Mouse (Mus musculus): Measurements from ENCODE around the gene Rad51ap1. TPM values are rescaled to one million over a fixed set of nuclear protein-coding genes. Genes with fewer than 3 reads are reported as not detected.

Rad51ap1 gene
- polyA plus RNA-seq (2015; fragmentation: Nextera tagmentation; extraction: Ambion mirVana): 14.2 and 14.6 TPM in 2 replicates

- H3K36me3 ChIP-seq (replicated peaks): peaks cover 5% of the 10 kb centered on the region; the same call in 1 of the 2 replicates
- H3K4me2 ChIP-seq: peak within 1 kb of the TSS; percentile 92
- H3K9ac ChIP-seq: peak within 1 kb of the TSS; percentile 53
- WGBS: under 1% methylated on average over 33 of the region's 33 CpGs
- peak within 1 kb of the TSS; percentile 60 for H3K4me3 ChIP-seq
- peak within 1 kb of the TSS; percentile 66 for H3K27ac ChIP-seq
- no peaks in the 10 kb centered on the region for H3K27me3 ChIP-seq (replicated peaks)
- peaks cover 22% of the 10 kb centered on the region for H3K4me1 ChIP-seq
- ATAC-seq (replicated peaks): peak; percentile 98
- no peaks in the 10 kb centered on the region for H3K9me3 ChIP-seq
Observed at GRCm38 (mm10) chr6:126939487-126940171, at the start of gene Rad51ap1, which contains the start of gene D6Wsu163e. TSS of gene Rad51ap1 (minus strand) at chr6:126939587. TSS of gene D6Wsu163e (plus strand) at chr6:126939962.

- 73% methylated on average over 5 of the region's 5 CpGs for WGBS
Observed at GRCm38 (mm10) chr6:126981539-126982234, 42.3 kb upstream of the Rad51ap1 start.

GRCm38 (mm10) chr6:126966241-126967026, 27.0 kb upstream of the Rad51ap1 start:
- H3K9me3 ChIP-seq: no peaks in the 10 kb centered on the region
- no peak overlapping the region for H3K9ac ChIP-seq
- H3K4me1 ChIP-seq: no peaks in the 10 kb centered on the region
- H3K27ac ChIP-seq: no peak overlapping the region
- no peak overlapping the region for H3K4me3 ChIP-seq
- no peaks in the 10 kb centered on the region for H3K27me3 ChIP-seq (replicated peaks)
- 91% methylated on average over 14 of the region's 14 CpGs for WGBS
- H3K36me3 ChIP-seq (replicated peaks): peaks cover 16% of the 10 kb centered on the region
- no peak for ATAC-seq (replicated peaks)
- no peak overlapping the region for H3K4me2 ChIP-seq

More at GRCm38 (mm10) chr6:126981539-126982234, 42.3 kb upstream of the Rad51ap1 start:
- no peaks in the 10 kb centered on the region for H3K4me1 ChIP-seq
- ATAC-seq (replicated peaks): no peak
- H3K9me3 ChIP-seq: no peaks in the 10 kb centered on the region
- H3K36me3 ChIP-seq (replicated peaks): no peaks in the 10 kb centered on the region
- no peak overlapping the region for H3K9ac ChIP-seq
- H3K27me3 ChIP-seq (replicated peaks): no peaks in the 10 kb centered on the region
- H3K27ac ChIP-seq: no peak overlapping the region
- no peak overlapping the region for H3K4me2 ChIP-seq
- H3K4me3 ChIP-seq: no peak overlapping the region

- Histone ChIP-seq H3K4me1 (no peaks in the 10 kb centered on the region), H3K9ac (no peak overlapping the region), H3K27ac (no peak overlapping the region), H3K36me3 (replicated peaks) (peaks cover 20% of the 10 kb centered on the region; the same call in 1 of the 2 replicates), H3K4me2 (no peak overlapping the region), H3K4me3 (no peak overlapping the region), H3K9me3 (no peaks in the 10 kb centered on the region), H3K27me3 (replicated peaks) (no peaks in the 10 kb centered on the region)
- 88% methylated on average over 9 of the region's 9 CpGs for WGBS
- ATAC-seq (replicated peaks): no peak
Observed at GRCm38 (mm10) chr6:126963426-126963825, 24.0 kb upstream of the Rad51ap1 start.

- Histone ChIP-seq H3K36me3 (replicated peaks) (peaks cover 24% of the 10 kb centered on the region; the same call in 1 of the 2 replicates), H3K9ac (no peak overlapping the region), H3K9me3 (no peaks in the 10 kb centered on the region), H3K4me1 (no peaks in the 10 kb centered on the region), H3K4me2 (no peak overlapping the region), H3K27me3 (replicated peaks) (no peaks in the 10 kb centered on the region), H3K27ac (no peak overlapping the region), H3K4me3 (no peak overlapping the region)
- no peak for ATAC-seq (replicated peaks)
- WGBS: 91% methylated on average over 5 of the region's 5 CpGs
Observed at GRCm38 (mm10) chr6:126962709-126963108, 23.3 kb upstream of the Rad51ap1 start.

- Histone ChIP-seq H3K4me2 (no peak overlapping the region), H3K4me1 (no peaks in the 10 kb centered on the region), H3K36me3 (replicated peaks) (peaks cover 27% of the 10 kb centered on the region), H3K9ac (no peak overlapping the region), H3K27ac (no peak overlapping the region), H3K4me3 (no peak overlapping the region), H3K27me3 (replicated peaks) (no peaks in the 10 kb centered on the region), H3K9me3 (no peaks in the 10 kb centered on the region)
- 89% methylated on average over 8 of the region's 8 CpGs for WGBS
- no peak for ATAC-seq (replicated peaks)
Observed at GRCm38 (mm10) chr6:126961371-126962018, 22.1 kb upstream of the Rad51ap1 start.

- WGBS: 9% methylated on average over 10 of the region's 10 CpGs
- Histone ChIP-seq H3K27ac (no peak overlapping the region), H3K4me1 (no peaks in the 10 kb centered on the region), H3K36me3 (replicated peaks) (peaks cover 36% of the 10 kb centered on the region), H3K4me3 (no peak overlapping the region), H3K9me3 (no peaks in the 10 kb centered on the region), H3K4me2 (no peak overlapping the region), H3K9ac (no peak overlapping the region), H3K27me3 (replicated peaks) (no peaks in the 10 kb centered on the region)
- ATAC-seq (replicated peaks): 0 out of 2 replicates have a peak, but pooled peaks have one; percentile 54
Observed at GRCm38 (mm10) chr6:126955734-126956133, 16.3 kb upstream of the Rad51ap1 start.

GRCm38 (mm10) chr6:126948336-126948735, 8.9 kb upstream of the Rad51ap1 start:
- Histone ChIP-seq H3K27me3 (replicated peaks) (no peaks in the 10 kb centered on the region), H3K4me2 (no peak overlapping the region), H3K9ac (no peak overlapping the region), H3K4me3 (no peak overlapping the region), H3K36me3 (replicated peaks) (peaks cover 33% of the 10 kb centered on the region; the same call in 1 of the 2 replicates), H3K4me1 (no peaks in the 10 kb centered on the region), H3K9me3 (no peaks in the 10 kb centered on the region), H3K27ac (no peak overlapping the region)
- ATAC-seq (replicated peaks): no peak
- 87% methylated on average over 4 of the region's 4 CpGs for WGBS

GRCm38 (mm10) chr6:126940451-126940850, 1.1 kb upstream of the Rad51ap1 start:
- Histone ChIP-seq H3K27ac (peak overlapping the region; percentile 66), H3K36me3 (replicated peaks) (peaks cover 7% of the 10 kb centered on the region; the same call in 1 of the 2 replicates), H3K27me3 (replicated peaks) (no peaks in the 10 kb centered on the region), H3K4me2 (peak overlapping the region; percentile 92), H3K4me3 (peak overlapping the region; percentile 60), H3K4me1 (peaks cover 22% of the 10 kb centered on the region), H3K9ac (peak overlapping the region; percentile 53; the same call in 1 of the 2 replicates), H3K9me3 (no peaks in the 10 kb centered on the region)
- ATAC-seq (replicated peaks): no peak
- WGBS: 7% methylated on average over 5 of the region's 5 CpGs

GRCm38 (mm10) chr6:126938853-126939486, 417 bp downstream of the Rad51ap1 start:
- no peaks in the 10 kb centered on the region for H3K27me3 ChIP-seq (replicated peaks)
- peak overlapping the region; percentile 92 for H3K4me2 ChIP-seq
- ATAC-seq (replicated peaks): no peak
- H3K9ac ChIP-seq: peak overlapping the region; percentile 41
- WGBS: 1% methylated on average over 31 of the region's 31 CpGs
- H3K9me3 ChIP-seq: no peaks in the 10 kb centered on the region
- H3K36me3 ChIP-seq (replicated peaks): 0 out of 2 replicates have a peak, but pooled peaks cover 5% of the 10 kb centered on the region
- H3K27ac ChIP-seq: no peak overlapping the region; the same call in 1 of the 2 replicates
- peaks cover 22% of the 10 kb centered on the region for H3K4me1 ChIP-seq
- H3K4me3 ChIP-seq: peak overlapping the region; percentile 60

GRCm38 (mm10) chr6:126938047-126938446, 1.3 kb downstream of the Rad51ap1 start:
- Histone ChIP-seq H3K27ac (no peak overlapping the region), H3K9ac (no peak overlapping the region), H3K27me3 (replicated peaks) (no peaks in the 10 kb centered on the region), H3K9me3 (no peaks in the 10 kb centered on the region), H3K36me3 (replicated peaks) (0 out of 2 replicates have a peak, but pooled peaks cover 5% of the 10 kb centered on the region), H3K4me1 (peaks cover 22% of the 10 kb centered on the region), H3K4me3 (no peak overlapping the region), H3K4me2 (peak overlapping the region; percentile 92; the same call in 1 of the 2 replicates)
- ATAC-seq (replicated peaks): no peak
- 82% methylated on average over 2 of the region's 2 CpGs for WGBS

Measured in midbrain, embryonic 15.5 days (tissue).